Mouse (Mus musculus): Measurements from ENCODE around the gene Rbfox2.
A peak's percentile ranks its signal among the peaks of the same experiment; 100 is the strongest.
"Not testable (repeated sequence)": the region's sequence is repeated elsewhere in the genome, so short reads cannot be mapped to it uniquely, and the experiment has no call there.

Rbfox2 gene

GRCm38 (mm10) chr15:77306547-77307261 lies at the start of gene Rbfox2:
Rbfox2 (minus strand) TSS chr15:77307004.
- DNase-seq (ENCODE audit: low spot score in 2 of 2), result peak; percentile 25

DNA sequence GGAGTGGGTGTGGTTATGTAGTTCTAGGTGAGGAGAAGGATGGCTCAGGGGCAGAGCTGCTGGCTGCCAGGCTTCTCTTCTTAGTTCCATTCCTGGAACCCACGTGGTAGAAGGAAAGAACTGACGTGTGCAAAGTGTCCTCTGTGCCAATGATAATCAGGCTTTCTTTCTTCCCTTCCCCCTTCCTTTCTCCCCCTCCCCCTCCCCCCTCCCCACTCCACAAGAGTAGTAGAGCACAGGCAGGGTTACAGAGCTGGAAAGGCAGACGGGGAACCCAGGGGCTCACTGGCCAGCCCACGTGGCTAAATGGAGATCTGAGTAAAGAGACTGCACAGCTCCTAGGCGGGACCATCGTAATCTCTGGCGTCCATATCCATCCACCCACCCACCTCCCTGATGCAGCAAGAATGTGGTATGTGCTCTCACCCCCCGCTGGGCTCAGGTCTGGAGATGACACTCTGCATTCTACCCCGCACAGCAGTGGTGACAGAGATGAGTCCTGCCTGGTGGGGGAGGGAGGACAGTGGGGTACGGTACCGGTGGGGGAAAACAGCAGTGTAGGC lies 49.5 kb upstream of the Rbfox2 start:
- DNase-seq (ENCODE audit: low spot score in 2 of 2), result no peak

- DNase-seq (ENCODE audit: low spot score in 2 of 2), result no peak
Observed at GRCm38 (mm10) chr15:77354848-77355551, 48.2 kb upstream of the Rbfox2 start.

DNA sequence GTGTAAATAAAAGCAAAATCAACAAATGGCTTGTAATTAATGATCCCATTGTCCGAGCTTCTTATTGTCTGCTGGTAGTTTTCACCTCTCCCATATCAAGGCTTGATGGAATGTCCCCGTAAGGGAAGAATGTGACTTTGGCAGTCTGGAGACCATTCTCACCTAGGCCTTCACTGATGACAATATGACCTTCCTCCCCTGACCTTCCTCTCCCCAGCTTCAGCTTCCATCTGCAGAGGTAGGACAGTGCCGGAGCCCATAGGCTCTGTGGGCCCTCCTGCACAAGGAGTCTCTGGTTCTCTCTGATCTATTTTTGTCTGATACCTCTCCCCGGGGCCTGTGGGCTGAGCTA lies 47.7 kb upstream of the Rbfox2 start:
- DNase-seq (ENCODE audit: low spot score in 2 of 2), result no peak

DNA sequence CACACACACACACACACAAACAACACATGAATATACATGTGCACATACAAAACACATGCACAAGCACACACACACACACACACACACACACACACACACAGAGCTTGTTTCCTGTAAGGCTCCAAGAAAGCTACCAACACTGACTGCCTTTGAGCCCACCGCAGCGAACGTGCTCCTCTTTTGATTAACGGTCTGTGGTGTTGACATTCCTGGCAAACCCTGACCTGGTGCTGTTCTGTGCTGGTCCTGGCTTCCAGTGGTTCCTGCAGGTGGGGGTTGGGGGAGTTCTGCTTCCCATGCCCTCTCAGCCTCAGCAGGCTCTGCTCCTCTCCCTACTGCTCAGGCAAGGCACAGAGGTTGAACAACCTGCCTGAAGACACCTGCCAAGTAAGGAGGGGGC lies 47.0 kb upstream of the Rbfox2 start:
- no peak for DNase-seq (ENCODE audit: low spot score in 2 of 2)

GRCm38 (mm10) chr15:77352863-77353262 lies 46.1 kb upstream of the Rbfox2 start:
- DNase-seq (ENCODE audit: low spot score in 2 of 2), result no peak

- no peak for DNase-seq (ENCODE audit: low spot score in 2 of 2)
Observed at GRCm38 (mm10) chr15:77350117-77350516, 43.3 kb upstream of the Rbfox2 start.

GRCm38 (mm10) chr15:77348146-77348545 lies 41.3 kb upstream of the Rbfox2 start:
- no peak for DNase-seq (ENCODE audit: low spot score in 2 of 2)

DNA sequence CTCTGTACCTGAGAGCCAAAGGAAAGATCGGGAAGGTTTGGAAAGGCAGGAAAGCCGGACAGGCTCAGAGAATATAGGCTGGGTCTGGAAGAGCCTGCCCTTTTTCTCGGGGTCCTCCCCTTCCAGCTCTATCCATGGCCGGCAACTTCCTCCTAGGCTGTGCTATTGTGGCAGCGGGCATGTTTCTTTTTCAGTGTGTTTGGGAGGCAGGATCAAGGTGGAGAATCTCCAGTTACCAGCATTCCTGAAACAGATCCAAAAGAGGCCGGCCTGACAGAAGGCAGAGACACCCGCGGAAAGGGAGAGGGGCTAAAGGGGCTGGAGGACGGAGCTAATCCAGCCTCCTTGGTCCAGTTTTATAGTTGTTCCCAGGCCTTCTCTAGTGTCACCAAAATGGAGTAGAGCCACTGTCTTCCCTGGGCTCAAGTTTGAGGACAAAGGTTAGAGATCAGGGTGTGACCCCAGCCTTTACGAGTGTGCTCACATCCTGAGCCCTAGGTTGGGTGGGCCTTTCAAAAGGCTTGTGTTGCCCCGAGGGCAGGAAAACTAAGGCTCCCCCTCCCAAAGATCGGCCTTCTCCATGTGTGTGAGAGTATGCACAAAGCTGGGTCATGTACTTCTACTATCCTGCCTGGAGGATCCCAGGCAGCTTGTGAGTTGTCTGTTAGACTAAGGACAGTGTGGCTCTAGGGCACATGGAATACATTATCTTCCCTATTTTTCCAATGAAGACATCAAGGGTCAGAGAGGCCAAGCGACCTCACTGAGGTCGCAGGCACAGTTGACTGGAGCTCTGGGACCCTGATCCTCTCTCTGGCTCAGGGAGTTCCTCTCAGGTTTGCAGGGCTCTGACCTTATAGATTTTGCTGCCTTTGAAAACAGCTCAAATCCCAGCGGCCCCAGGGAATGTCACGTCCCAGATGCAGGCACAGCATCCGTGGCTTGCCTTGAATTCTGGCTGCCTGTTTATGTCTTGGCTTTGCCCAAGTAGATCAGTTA lies 37.6 kb upstream of the Rbfox2 start:
- no peak for DNase-seq (ENCODE audit: low spot score in 2 of 2)

DNA sequence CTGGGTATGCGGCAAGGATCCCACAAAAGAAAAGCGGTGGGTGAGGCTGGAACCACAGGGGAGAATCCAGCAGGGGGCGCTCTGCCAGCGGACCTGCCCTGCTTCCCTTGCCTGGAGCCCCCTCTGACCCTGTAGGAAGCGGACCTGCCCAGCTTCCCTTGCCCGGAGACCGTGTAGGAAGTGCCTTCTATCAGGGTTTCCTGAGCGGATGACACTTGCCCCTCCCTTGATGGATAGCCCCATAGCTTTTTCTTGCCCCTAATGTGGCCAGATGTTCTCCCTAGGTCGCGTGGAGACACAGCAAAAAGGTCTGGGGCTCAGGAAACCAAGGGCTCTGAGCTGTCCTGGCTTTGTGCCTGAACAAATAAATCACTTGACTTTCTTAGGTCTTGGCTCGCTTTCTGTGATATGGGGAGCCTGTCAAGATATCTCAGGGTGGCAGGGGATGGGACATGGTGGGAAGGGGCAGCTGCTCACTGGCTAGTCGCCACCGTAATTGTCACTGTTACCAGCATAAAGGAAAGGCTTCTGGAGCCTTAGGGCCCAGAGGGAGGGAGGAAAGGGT lies 36.8 kb upstream of the Rbfox2 start:
- peak in 1 of 2 experiments; percentile 19 for DNase-seq (ENCODE audit: low spot score in 2 of 2)

- DNase-seq (ENCODE audit: low spot score in 2 of 2), result no peak
Observed at GRCm38 (mm10) chr15:77342962-77343526, 36.2 kb upstream of the Rbfox2 start.

GRCm38 (mm10) chr15:77342005-77342404 lies 35.2 kb upstream of the Rbfox2 start:
- DNase-seq (ENCODE audit: low spot score in 2 of 2), result no peak

DNA sequence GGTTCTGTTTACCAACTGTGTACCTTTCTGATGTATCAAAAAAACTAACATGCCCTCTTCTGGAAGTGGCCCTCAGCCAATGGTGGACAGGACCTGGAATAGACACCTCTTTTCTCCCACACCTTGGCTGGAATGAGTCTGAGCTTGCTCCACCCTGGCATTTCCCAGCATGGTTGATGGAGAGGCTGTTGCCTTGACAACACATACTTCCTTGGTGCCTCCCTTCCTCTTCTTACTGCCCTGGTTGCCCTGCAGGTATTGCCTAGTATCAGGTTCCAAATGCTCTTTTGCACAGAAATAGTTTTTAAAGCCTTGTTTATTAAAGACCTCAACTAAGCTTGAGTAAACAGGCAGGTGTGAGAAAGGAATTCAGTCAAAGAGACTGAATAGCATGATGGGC lies 33.8 kb upstream of the Rbfox2 start:
- no peak for DNase-seq (ENCODE audit: low spot score in 2 of 2)

GRCm38 (mm10) chr15:77338924-77339429 lies 32.2 kb upstream of the Rbfox2 start:
- DNase-seq (ENCODE audit: low spot score in 2 of 2), result no peak

GRCm38 (mm10) chr15:77338451-77338850 lies 31.6 kb upstream of the Rbfox2 start:
- DNase-seq (ENCODE audit: low spot score in 2 of 2), result no peak

GRCm38 (mm10) chr15:77337926-77338325 lies 31.1 kb upstream of the Rbfox2 start:
- no peak for DNase-seq (ENCODE audit: low spot score in 2 of 2)

- no peak for DNase-seq (ENCODE audit: low spot score in 2 of 2)
Observed at GRCm38 (mm10) chr15:77336968-77337341, 30.2 kb upstream of the Rbfox2 start.

- peak; percentile 15 to 16 for DNase-seq (ENCODE audit: low spot score in 2 of 2)
Observed at GRCm38 (mm10) chr15:77336287-77336967, 29.6 kb upstream of the Rbfox2 start.

DNA sequence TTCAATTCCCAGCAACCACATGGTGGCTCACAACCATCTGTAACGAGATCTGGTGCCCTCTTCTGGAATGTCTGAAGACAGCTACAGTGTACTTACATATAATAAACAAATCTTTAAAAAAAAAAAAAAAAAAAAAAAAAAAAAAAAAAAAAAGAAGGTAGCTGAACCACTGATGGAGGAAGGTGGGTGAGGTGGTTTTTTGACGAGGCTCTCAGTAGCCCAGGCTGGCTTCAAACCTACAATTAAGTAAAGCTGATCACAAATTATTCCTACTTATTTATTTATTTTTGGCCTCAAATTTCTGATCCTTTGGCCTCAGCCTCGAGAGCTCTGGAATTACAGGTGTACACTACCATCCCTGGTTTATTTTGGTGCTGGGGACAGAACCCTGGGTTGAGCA lies 28.4 kb upstream of the Rbfox2 start:
- DNase-seq (ENCODE audit: low spot score in 2 of 2), result not testable (repeated sequence)

DNA sequence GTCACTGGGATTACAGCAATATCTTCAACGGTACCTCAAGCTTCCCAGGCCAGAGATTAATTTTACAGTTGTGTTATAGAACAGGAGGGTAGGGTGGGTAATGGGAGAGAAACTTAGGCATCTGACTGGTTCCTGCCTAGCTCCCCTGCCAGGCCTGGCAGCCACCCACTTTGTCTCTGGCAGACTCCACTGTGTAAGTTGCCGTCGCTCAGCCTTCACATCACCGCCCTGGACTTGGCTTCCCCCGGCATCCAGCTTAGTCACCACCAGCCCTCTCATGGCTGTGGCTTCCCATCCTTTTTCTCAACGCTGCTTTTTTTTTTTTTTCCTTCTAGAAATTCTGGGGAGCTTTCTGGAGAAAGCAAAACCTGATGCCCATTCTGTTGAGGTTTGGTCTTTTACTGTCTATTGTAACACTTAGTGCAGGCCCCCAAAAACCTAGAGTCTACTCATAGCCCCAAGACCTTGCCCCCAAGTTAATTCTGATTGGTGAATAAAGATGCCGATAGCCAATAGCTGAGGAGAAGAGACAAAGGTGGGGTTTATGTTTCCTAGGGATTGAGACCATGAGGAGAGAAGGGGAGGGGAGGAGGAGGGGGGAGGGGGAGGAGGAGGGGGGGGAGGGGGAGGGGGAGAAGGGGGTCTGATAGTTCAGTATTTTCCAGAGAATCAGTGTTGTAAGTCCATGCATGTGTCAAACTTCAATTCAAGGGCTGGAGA lies 25.6 kb upstream of the Rbfox2 start:
- DNase-seq (ENCODE audit: low spot score in 2 of 2), result no peak
